Mouse (Mus musculus): ENCODE results near the gene Olfr462.
A peak's percentile ranks its signal among the peaks of the same experiment; 100 is the strongest.
"Not testable (repeated sequence)": the region's sequence is repeated elsewhere in the genome, so short reads cannot be mapped to it uniquely, and the experiment has no call there.

The Olfr462 gene

GRCm38 (mm10) chr11:87892168-87892567 lies at the start of gene Olfr462:
Gene Olfr462 (minus strand): TSS chr11:87892268.
- DNase-seq, result no peak

GRCm38 (mm10) chr11:87935467-87935866 lies 43.4 kb upstream of the Olfr462 start:
- DNase-seq, result no peak

- no peak for DNase-seq
Measured at GRCm38 (mm10) chr11:87933731-87934130, 41.7 kb upstream of the Olfr462 start.

GRCm38 (mm10) chr11:87930348-87930747 lies 38.3 kb upstream of the Olfr462 start:
- DNase-seq, result no peak

GRCm38 (mm10) chr11:87920966-87921365 lies 28.9 kb upstream of the Olfr462 start, which contains the start of gene Olfr464:
Gene Olfr464 (minus strand): TSS chr11:87920967.
- no peak for DNase-seq

- no peak for DNase-seq
Measured at GRCm38 (mm10) chr11:87920301-87920700, 28.2 kb upstream of the Olfr462 start.

GRCm38 (mm10) chr11:87916005-87916404 lies 23.9 kb upstream of the Olfr462 start:
- DNase-seq, result no peak

GRCm38 (mm10) chr11:87904331-87904730 lies 12.3 kb upstream of the Olfr462 start:
- no peak for DNase-seq

GRCm38 (mm10) chr11:87897287-87897686 lies 5.2 kb upstream of the Olfr462 start, which contains the start of gene Olfr463:
Gene Olfr463 (minus strand): TSS chr11:87897387.
- DNase-seq, result no peak

GRCm38 (mm10) chr11:87884856-87885255 lies 7.2 kb downstream of the Olfr462 start:
- DNase-seq, result no peak

GRCm38 (mm10) chr11:87883493-87883892 lies 8.6 kb downstream of the Olfr462 start:
- no peak for DNase-seq

GRCm38 (mm10) chr11:87881714-87882113 lies 10.4 kb downstream of the Olfr462 start:
- DNase-seq, result no peak

GRCm38 (mm10) chr11:87879826-87880225 lies 12.2 kb downstream of the Olfr462 start:
- no peak for DNase-seq

- no peak for DNase-seq
Measured at GRCm38 (mm10) chr11:87875436-87875835, 16.6 kb downstream of the Olfr462 start, which contains the start of gene Epx. Gene Epx (minus strand): TSS chr11:87875536.

GRCm38 (mm10) chr11:87871766-87872165 lies 20.3 kb downstream of the Olfr462 start:
- no peak for DNase-seq

- DNase-seq, result no peak
Measured at GRCm38 (mm10) chr11:87870096-87870495, 22.0 kb downstream of the Olfr462 start.

- DNase-seq, result not testable (repeated sequence)
Measured at GRCm38 (mm10) chr11:87866891-87867290, 25.2 kb downstream of the Olfr462 start.

GRCm38 (mm10) chr11:87862805-87863204 lies 29.3 kb downstream of the Olfr462 start:
- DNase-seq, result no peak

- no peak for DNase-seq
Measured at GRCm38 (mm10) chr11:87860426-87860825, 31.6 kb downstream of the Olfr462 start.

GRCm38 (mm10) chr11:87859273-87859672 lies 32.8 kb downstream of the Olfr462 start:
- DNase-seq, result no peak

- no peak for DNase-seq
Measured at GRCm38 (mm10) chr11:87854550-87854949, 37.5 kb downstream of the Olfr462 start.

GRCm38 (mm10) chr11:87853597-87853954 lies 38.5 kb downstream of the Olfr462 start:
- DNase-seq, result no peak

GRCm38 (mm10) chr11:87852690-87853596 lies 39.1 kb downstream of the Olfr462 start, which contains the start of gene Mks1:
Gene Mks1 (plus strand): TSS chr11:87853215.
- DNase-seq, result peak; percentile 88 to 89

- DNase-seq, result no peak
Measured at GRCm38 (mm10) chr11:87847884-87848283, 44.2 kb downstream of the Olfr462 start.
